Mouse (Mus musculus) embryonic facial prominence, embryonic 15.5 days (tissue): Measurements from ENCODE around the gene Tmbim7. TPM values are rescaled to one million over a fixed set of nuclear protein-coding genes. Genes with fewer than 3 reads are reported as not detected.

Source experiments
- ATAC-seq: fragments of 200-750 bp; cut with Nextera tagmentation; 2 replicates; pipeline ENCODE4 v1.8.0; 2017; ENCODE audit warnings: low read depth, moderate TSS enrichment; ENCODE audit not compliant: insufficient number of reproducible peaks, low FRiP score, low TSS enrichment
- H3K27ac ChIP-seq: fragments of 300-500 bp; sonication (generic); replicated peaks from 2 replicates; pipeline ENCODE4 v1.5.1; 2015; ENCODE audit warnings: mild to moderate bottlenecking, inconsistent platforms
- H3K27me3 ChIP-seq: fragments of 300-500 bp; sonication (generic); 2 replicates; pipeline ENCODE4 v1.6.1; 2015; ENCODE audit warnings: inconsistent platforms
- H3K36me3 ChIP-seq: fragments of 300-500 bp; sonication (generic); 2 replicates; pipeline ENCODE4 v1.6.1; 2015; ENCODE audit warnings: mild to moderate bottlenecking, inconsistent platforms
- H3K4me1 ChIP-seq: fragments of 300-500 bp; sonication (generic); 2 replicates; pipeline ENCODE4 v1.6.1; 2015; ENCODE audit warnings: inconsistent platforms
- H3K4me2 ChIP-seq: fragments of 300-500 bp; sonication (generic); replicated peaks from 2 replicates; pipeline ENCODE4 v1.6.1; 2015; ENCODE audit warnings: mild to moderate bottlenecking, inconsistent platforms
- H3K4me3 ChIP-seq: fragments of 300-500 bp; sonication (generic); replicated peaks from 2 replicates; pipeline ENCODE4 v1.5.1; 2015; ENCODE audit warnings: mild to moderate bottlenecking, inconsistent platforms
- H3K9ac ChIP-seq: fragments of 300-500 bp; sonication (generic); 2 replicates; pipeline ENCODE4 v1.6.1; 2015; ENCODE audit warnings: inconsistent platforms
- H3K9me3 ChIP-seq: fragments of 300-500 bp; sonication (generic); replicated peaks from 2 replicates; pipeline ENCODE4 v1.6.1; 2016; ENCODE audit warnings: inconsistent platforms
- WGBS: fragments of 180-500 bp; shearing (Covaris S2); methylation state at CpG from one replicate; pipeline ENCODE4 v1.1.7; 2015; 5-methylcytosine and 5-hydroxymethylcytosine counted together
- microRNA-seq: library from miRNA; unstranded; fragments of <30 nt; microRNA quantifications from one replicate; pipeline ENCODE4, GENCODE M21; 2016; ENCODE audit warnings: borderline number of aligned reads
- polyA plus RNA-seq: library from polyadenylated mRNA; unstranded; fragments of >200 nt; fragmentation: Nextera tagmentation; extraction: Ambion mirVana; gene quantifications from 2 replicates; pipeline ENCODE4 v1.2.1, GENCODE M21; 2015

The Tmbim7 gene
- polyA plus RNA-seq, 1 experiment from 2014 or later, result not detected

GRCm38 (mm10) chr5:3723415-3723814, 72.4 kb downstream of the Tmbim7 start:
- Histone ChIP-seq H3K4me3 (no peak overlapping the region), H3K4me1 (no peaks in the 10 kb centered on the region), H3K36me3 (peaks cover 28% of the 10 kb centered on the region), H3K9ac (no peak overlapping the region), H3K9me3 (no peaks in the 10 kb centered on the region), H3K27me3 (no peaks in the 10 kb centered on the region), H3K4me2 (no peak overlapping the region), H3K27ac (no peak overlapping the region)
- whole genome bisulfite sequencing, result 79% methylated on average over 2 of the region's 2 CpGs
- no peak for ATAC-seq

- Histone ChIP-seq H3K27me3 (no peaks in the 10 kb centered on the region), H3K4me1 (no peaks in the 10 kb centered on the region), H3K36me3 (peaks cover 16% of the 10 kb centered on the region), H3K4me3 (no peak overlapping the region), H3K4me2 (no peak overlapping the region), H3K27ac (no peak overlapping the region), H3K9me3 (no peaks in the 10 kb centered on the region), H3K9ac (no peak overlapping the region)
- no peak for ATAC-seq
- WGBS, result 79% methylated on average over 1 of the region's 1 CpGs
Measured at GRCm38 (mm10) chr5:3725491-3725890, 74.5 kb downstream of the Tmbim7 start.

GRCm38 (mm10) chr5:3728820-3729219, 77.8 kb downstream of the Tmbim7 start:
- Histone ChIP-seq H3K36me3 (no peaks in the 10 kb centered on the region; the same call in 1 of the 2 replicates), H3K4me3 (no peak overlapping the region), H3K4me2 (no peak overlapping the region), H3K27ac (no peak overlapping the region), H3K27me3 (no peaks in the 10 kb centered on the region), H3K9ac (no peak overlapping the region), H3K9me3 (no peaks in the 10 kb centered on the region), H3K4me1 (no peaks in the 10 kb centered on the region)
- ATAC-seq, result no peak
- WGBS, result 65% methylated on average over 5 of the region's 5 CpGs

Small RNA genes lying within 50 kb of the gene (microRNA-seq; reads per million reads assigned to microRNA genes)
- not detected for gene Gm22926
- not detected for gene Gm26238

Other genes with a start within 250 kb of the Tmbim7 start
- 24.7 and 26.9 TPM in 2 replicates for gene Fam133b, start 107.3 kb upstream of the Tmbim7 start, polyA plus RNA-seq
- gene 1700109H08Rik, start 79.6 kb upstream of the Tmbim7 start, polyA plus RNA-seq, result 2.3 and 2.8 TPM in 2 replicates
- gene Pex1, start 55.1 kb upstream of the Tmbim7 start, polyA plus RNA-seq, result 15.9 and 17.3 TPM in 2 replicates
- gene Rbm48, start 54.6 kb upstream of the Tmbim7 start, polyA plus RNA-seq, result 11.9 and 13.0 TPM in 2 replicates
- 51.2 and 56.6 TPM in 2 replicates for gene Gatad1, start 6.0 kb downstream of the Tmbim7 start, polyA plus RNA-seq
- 9.0 and 10.9 TPM in 2 replicates for gene Ankib1, start 151.7 kb downstream of the Tmbim7 start, polyA plus RNA-seq
- gene Krit1, start 152.0 kb downstream of the Tmbim7 start, polyA plus RNA-seq, result 41.5 and 43.3 TPM in 2 replicates
- gene Lrrd1, start 194.0 kb downstream of the Tmbim7 start, polyA plus RNA-seq, result 0.09 and 0.11 TPM in 2 replicates
- gene Mterf1a, start 242.8 kb downstream of the Tmbim7 start, polyA plus RNA-seq, result 7.8 and 8.1 TPM in 2 replicates